Mouse (Mus musculus) lung, adult 2 months (tissue): Measurements from ENCODE around the gene Nfkb1.

Experiments
- CTCF ChIP-seq: fragments of 200-500 bp; IDR thresholded peaks from 2 replicates; pipeline ENCODE4 v1.5.1; 2011; ENCODE audit warnings: mild to moderate bottlenecking, low read length, control low read depth; ENCODE audit not compliant: insufficient read depth
- POLR2A ChIP-seq: fragments of 200-500 bp; IDR thresholded peaks from 2 replicates; pipeline ENCODE4 v1.6.1; 2011; ENCODE audit warnings: low read depth, mild to moderate bottlenecking, control low read depth, low read length, borderline replicate concordance; ENCODE audit errors: extremely low read depth

GRCm38 (mm10) chr3:135656156-135656555 lies 35.2 kb downstream of the Nfkb1 start:
- no peak for TF ChIP-seq CTCF
- TF ChIP-seq POLR2A, result no peak
